Mouse (Mus musculus) cerebellum, postnatal 36 days (tissue): ENCODE measurements at regions not wholly inside any gene's neighbourhood (a gene's known extent, or its start where the extent isn't known, plus 50 kb on each side); places are given as distances from the start of the nearest gene placed in this dataset.
A peak's percentile ranks its signal among the peaks of the same experiment; 100 is the strongest.

Source experiments
- DNase-seq, 2 experiments: peaks; one replicate each; pipeline ENCODE4 v3.0.0; 2021 to 2022; ENCODE audit warnings: mixed read lengths in 2 of 2

- no peak for DNase-seq
Observed at GRCm38 (mm10) chr16:92998689-92999088, 172.7 kb upstream of the Runx1 start.

GRCm38 (mm10) chr16:92997636-92998035 is 171.7 kb upstream of the Runx1 start:
- DNase-seq = no peak

- no peak for DNase-seq
Observed at GRCm38 (mm10) chr16:92995993-92996350, 170.0 kb upstream of the Runx1 start.

- no peak for DNase-seq
Observed at GRCm38 (mm10) chr16:92995132-92995992, 169.4 kb upstream of the Runx1 start.

- no peak for DNase-seq
Observed at GRCm38 (mm10) chr16:92992876-92993275, 166.9 kb upstream of the Runx1 start.

GRCm38 (mm10) chr16:92991405-92991804 is 165.5 kb upstream of the Runx1 start:
- peak; percentile 27 to 45 for DNase-seq

- no peak for DNase-seq
Observed at GRCm38 (mm10) chr16:92988416-92988815, 162.5 kb upstream of the Runx1 start.

GRCm38 (mm10) chr16:92988000-92988399 is 162.1 kb upstream of the Runx1 start:
- no peak for DNase-seq

GRCm38 (mm10) chr16:92985768-92986167 is 159.8 kb upstream of the Runx1 start:
- DNase-seq = no peak

- no peak for DNase-seq
Observed at GRCm38 (mm10) chr16:92982934-92983333, 157.0 kb upstream of the Runx1 start.

GRCm38 (mm10) chr16:92979620-92980330 is 153.8 kb upstream of the Runx1 start:
- no peak for DNase-seq

- no peak for DNase-seq
Observed at GRCm38 (mm10) chr16:92976097-92976496, 150.1 kb upstream of the Runx1 start.

GRCm38 (mm10) chr16:92975090-92975489 is 149.1 kb upstream of the Runx1 start:
- DNase-seq = peak; percentile 91 to 93

- DNase-seq = no peak
Observed at GRCm38 (mm10) chr16:92972681-92973080, 146.7 kb upstream of the Runx1 start.

- DNase-seq = no peak
Observed at GRCm38 (mm10) chr16:92971956-92972355, 146.0 kb upstream of the Runx1 start.

GRCm38 (mm10) chr16:92970587-92970986 is 144.6 kb upstream of the Runx1 start:
- DNase-seq = no peak

- DNase-seq = peak; percentile 41 to 43
Observed at GRCm38 (mm10) chr16:92969036-92969435, 143.1 kb upstream of the Runx1 start.

- no peak for DNase-seq
Observed at GRCm38 (mm10) chr16:92966069-92966866, 140.3 kb upstream of the Runx1 start.

GRCm38 (mm10) chr16:92965651-92966050 is 139.7 kb upstream of the Runx1 start:
- no peak for DNase-seq

GRCm38 (mm10) chr16:92963582-92963981 is 137.6 kb upstream of the Runx1 start:
- DNase-seq = no peak

GRCm38 (mm10) chr16:92961361-92961760 is 135.4 kb upstream of the Runx1 start:
- DNase-seq = no peak

- DNase-seq = no peak
Observed at GRCm38 (mm10) chr16:92960740-92961139, 134.8 kb upstream of the Runx1 start.

GRCm38 (mm10) chr16:92958967-92959366 is 133.0 kb upstream of the Runx1 start:
- no peak for DNase-seq
